Mouse (Mus musculus) WW6 (cell line): Measurements from ENCODE around the gene Eya4.

Experiments
- DNase-seq: peaks from one replicate; pipeline ENCODE4 v3.0.0-alpha.2; 2013; ENCODE audit warnings: low read depth, low spot score

Gene Eya4

DNA sequence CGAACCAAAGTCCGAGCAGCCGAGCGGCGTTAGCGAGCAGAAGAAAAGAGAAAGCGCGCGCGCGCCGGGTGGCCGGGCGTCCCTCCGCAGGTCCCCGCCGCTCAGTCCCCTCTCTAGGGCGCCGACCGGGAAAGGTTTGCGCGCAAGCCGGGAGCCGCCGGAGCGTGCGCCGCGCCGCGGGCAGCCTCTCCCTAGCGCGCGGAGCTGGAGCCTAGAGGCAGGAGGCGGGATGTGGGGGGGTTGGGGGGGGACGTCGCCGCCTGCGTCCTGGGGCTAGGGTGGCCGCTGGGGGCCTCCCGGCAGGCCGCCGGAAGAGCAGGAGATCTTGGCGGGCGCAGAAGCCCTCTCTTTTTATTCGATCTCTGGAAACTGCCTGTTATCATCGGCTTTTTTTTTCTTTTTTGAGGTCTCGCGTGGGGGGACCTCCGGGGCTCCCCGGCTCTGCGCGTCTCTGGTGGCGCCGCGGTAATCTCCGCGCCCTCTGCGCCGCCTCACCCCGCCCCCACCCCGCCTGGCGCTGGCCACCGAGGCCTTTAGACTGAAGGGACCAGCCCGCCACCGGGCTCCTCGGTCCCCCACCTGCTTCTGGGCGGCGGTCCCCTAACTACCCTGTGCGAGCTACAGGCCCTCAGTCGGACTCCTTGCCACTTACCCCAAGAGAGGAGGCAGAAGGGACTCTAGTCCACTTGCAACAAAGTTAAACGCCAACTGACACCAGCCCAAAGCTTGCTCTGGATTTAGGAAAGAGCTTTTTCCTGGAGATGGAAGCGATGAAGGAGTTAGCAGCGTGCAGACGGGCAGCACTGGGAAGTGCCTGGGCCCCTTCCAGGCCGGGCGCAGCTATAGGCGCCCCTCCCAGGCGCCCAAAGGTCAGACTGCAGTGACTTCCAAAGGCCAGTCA, at the start of gene Eya4:
TSS of gene Eya4 (minus strand) at position 776 of the 901 bp plus-strand sequence.
- no peak for DNase-seq

- no peak for DNase-seq
These were observed 44.8 kb upstream of the Eya4 start for GRCm38 (mm10) chr10:23395399-23395798.

- no peak for DNase-seq
These were observed 44.1 kb upstream of the Eya4 start for GRCm38 (mm10) chr10:23394556-23395245.

GRCm38 (mm10) chr10:23394152-23394551, 43.6 kb upstream of the Eya4 start:
- DNase-seq = no peak

DNA sequence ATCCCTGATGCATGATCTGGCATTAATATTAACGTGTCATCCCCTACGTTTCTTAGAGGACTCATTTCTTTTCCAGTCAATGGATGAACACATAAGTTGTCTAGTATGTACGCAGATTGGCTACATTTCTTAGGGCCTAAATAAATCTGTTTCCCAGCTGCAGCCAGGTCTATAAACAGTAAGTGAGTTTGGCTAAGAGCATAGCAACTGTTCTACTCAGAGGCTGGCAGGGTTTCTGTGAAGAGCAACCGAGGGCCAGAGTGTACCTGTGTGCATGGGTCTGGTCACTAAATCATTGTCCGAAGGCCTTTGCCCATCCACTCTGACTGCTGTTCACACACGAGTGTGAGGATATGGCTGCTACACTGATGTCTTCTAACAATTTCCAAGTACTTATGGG, 13.3 kb upstream of the Eya4 start:
- no peak for DNase-seq

GRCm38 (mm10) chr10:23349392-23350010, 1.1 kb downstream of the Eya4 start:
- DNase-seq = no peak

DNA sequence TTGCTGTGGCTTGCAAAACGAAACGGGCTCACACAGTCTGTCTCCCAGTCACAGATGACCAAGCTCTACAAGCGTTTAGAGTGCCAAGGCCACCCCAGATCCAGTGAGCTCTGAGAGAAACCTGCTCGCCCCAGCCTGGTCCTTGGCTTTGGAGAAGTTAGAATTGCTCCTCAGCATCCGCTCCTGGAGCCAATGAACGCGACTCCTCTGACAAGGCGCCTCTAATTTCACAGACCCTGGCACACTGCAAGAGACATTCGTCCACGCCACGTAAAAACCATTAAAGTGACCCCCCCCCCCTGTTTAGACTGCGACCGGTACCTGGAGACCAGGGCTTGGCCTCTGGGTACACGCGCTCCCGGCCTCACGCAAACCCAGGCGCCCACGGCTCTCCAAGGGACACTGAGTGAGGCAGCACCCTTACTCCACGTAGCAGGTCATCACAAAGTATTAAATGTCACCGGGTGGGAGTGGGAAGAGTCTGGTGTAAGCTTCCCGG, 1.6 kb downstream of the Eya4 start:
- no peak for DNase-seq

- DNase-seq = peak; percentile 3
These were observed 2.3 kb downstream of the Eya4 start for GRCm38 (mm10) chr10:23348101-23348892.

DNA sequence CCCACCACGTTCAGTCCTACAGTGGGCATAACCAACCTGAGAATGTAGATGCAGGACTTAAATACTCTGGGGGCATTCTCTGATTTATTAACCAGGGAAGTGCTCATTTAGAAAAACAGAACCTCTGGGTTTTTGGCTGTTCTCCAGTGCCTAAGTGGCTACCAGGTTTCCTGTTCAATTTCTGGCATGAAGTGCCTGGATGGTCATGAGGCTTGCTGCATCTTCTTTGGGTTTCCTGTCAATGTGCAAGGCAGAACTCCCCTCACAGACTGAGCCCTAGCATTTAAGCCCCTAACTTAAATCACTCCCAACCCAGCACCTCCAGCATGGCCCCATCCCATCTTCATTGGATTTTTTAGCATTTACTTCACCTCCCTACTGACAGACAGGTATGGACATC, 13.3 kb downstream of the Eya4 start:
- no peak for DNase-seq

DNA sequence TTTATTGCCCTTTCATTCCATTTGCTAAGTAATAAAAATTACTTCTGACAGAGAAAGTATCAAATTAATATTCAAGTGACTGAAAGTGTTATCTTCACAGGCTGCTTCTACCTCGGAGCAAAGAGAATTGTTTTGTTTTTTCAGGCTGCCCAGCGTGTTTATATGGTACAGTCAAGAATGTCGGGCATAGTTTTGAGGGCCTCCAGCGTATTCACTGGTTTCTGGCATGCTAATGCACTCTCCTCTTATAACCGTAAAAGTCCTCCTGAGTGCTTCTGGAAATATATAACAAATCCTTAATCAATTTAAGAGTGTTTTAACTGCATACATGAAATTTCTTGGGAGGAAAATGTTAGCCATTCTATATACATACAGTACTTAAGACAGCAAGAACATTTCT, 17.8 kb downstream of the Eya4 start:
- DNase-seq = no peak

- no peak for DNase-seq
These were observed 22.9 kb downstream of the Eya4 start for GRCm38 (mm10) chr10:23327651-23328050.

DNA sequence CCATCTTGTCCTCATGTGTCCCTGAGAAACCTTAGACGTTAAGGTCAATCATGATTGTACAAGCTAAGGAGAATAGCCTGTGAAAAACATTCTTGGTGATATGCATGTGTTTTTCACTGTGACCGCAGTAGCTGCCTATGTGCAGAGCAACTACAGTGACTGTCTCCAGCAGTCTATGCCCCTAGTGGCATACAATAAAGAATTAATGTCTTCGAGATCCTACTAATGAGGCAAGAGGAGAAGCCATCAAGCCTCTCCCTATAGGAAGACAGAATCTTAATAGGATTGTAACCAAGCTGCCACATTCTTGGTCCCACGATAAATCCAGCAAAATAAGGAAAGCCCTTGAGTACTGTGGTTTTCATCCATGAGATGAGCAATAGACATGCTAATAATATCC, 28.3 kb downstream of the Eya4 start:
- no peak for DNase-seq

DNA sequence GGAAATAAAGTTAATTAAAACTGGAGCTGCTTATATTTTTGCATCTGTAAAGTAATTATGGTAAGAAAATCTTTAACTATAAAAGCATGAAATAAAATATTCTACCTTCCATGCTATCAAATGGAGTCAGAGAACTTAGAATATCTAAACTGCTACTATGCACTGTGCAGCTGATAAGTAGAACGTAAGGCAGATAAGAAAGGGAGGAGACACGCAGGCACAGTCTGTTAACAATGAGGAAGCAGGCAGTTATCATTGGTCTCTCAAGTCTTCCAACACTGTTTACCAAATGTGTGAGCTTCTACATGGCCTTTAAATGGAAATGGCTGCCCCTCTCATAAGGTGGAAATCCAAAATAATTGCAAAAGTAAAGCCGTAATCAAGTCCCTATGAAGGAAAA, 55.0 kb downstream of the Eya4 start:
- DNase-seq = no peak

DNA sequence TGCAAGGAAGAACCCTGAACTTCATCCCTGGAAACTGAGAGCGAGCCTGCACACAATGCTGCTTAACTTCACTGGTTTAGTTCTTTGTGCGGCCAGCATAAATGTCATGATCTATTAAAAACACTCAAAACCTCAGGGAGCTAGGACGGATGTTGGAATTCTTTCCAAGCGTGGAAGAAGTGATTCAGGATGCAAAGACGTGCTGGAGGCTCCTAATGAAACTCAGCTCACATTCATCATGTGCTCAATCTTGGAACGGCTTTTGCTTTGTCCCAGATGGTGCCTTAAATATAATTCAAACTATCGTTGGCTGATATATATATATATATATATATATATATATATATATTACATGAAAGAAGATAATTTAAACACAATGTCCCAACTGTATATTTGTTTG, 58.1 kb downstream of the Eya4 start:
- no peak for DNase-seq

- DNase-seq = no peak
These were observed 73.2 kb downstream of the Eya4 start for GRCm38 (mm10) chr10:23277371-23277770.

GRCm38 (mm10) chr10:23271050-23271621, 79.5 kb downstream of the Eya4 start:
- no peak for DNase-seq

DNA sequence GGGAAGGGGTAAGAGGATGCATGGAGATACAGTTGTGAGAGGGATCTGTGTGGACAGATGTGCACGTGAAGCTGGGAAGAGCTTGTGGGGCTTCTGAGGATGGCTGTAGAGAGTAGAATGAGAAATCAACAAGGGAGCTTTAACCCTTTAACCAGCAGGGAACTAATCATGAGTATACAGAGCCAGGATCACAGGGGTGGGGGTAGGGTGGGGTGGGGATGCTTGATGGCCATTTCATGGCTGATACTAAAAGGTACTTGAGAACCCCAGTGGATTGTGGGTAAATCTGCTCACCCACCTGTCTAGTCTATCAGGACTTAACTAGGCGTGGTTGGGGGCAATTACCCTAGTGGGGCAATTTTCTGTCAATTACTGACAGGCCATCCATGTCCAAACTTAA, 80.1 kb downstream of the Eya4 start:
- no peak for DNase-seq

GRCm38 (mm10) chr10:23252180-23252579, 98.4 kb downstream of the Eya4 start:
- DNase-seq = no peak

DNA sequence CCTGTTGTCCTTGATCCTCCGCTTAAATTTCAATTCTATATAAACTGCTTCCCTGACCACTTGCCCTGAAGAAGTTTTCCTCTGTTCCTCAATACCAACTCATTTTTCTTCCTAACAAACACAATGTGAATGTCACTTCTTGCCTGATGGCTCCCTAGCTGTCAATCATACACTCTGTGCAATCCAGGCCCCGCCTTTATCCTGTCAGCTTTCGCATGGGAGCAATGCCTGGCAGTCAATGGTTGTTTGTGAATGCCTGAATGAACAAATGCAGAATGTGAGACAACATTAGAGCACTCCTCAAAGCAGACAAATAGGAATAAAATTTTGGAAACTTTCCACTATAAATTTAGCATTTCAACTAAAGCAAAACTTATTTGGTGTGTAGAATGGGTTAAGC, 104.1 kb downstream of the Eya4 start:
- no peak for DNase-seq

- no peak for DNase-seq
These were observed 113.7 kb downstream of the Eya4 start for GRCm38 (mm10) chr10:23236918-23237317.

DNA sequence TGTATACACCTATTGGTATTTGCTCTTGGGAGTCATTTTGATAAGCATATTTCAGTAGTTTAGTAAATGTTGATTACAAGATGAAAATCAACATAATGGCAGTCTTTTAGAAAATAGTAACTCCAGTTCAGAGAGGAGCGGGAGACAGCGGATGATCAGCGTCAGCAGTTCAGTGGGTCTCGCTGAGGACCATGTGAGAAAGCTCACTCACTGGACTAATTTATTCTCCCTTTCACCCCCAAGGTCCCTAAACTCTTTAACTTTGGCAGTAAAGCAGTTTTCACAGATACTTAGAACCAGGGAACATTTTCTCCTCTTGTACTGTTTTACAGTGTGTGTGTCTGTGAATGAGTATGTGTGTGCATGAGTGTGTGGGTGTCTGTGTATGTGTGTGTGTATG, 115.2 kb downstream of the Eya4 start:
- no peak for DNase-seq
